Mouse (Mus musculus): Measurements from ENCODE around the gene Gm3005. TPM values are rescaled to one million over a fixed set of nuclear protein-coding genes. Genes with fewer than 3 reads are reported as not detected.
"Not testable (repeated sequence)": the region's sequence is repeated elsewhere in the genome, so short reads cannot be mapped to it uniquely, and the experiment has no call there.

Gene Gm3005
- 9.0 and 9.1 TPM in 2 replicates for polyA plus RNA-seq (2012; rRNA removed)

GRCm38 (mm10) chr14:3427803-3428202 lies at the start of gene Gm3005:
TSS of gene Gm3005 (plus strand) at chr14:3428103.
- not testable (repeated sequence) for DNase-seq (ENCODE audit: low read depth)

- DNase-seq (ENCODE audit: low read depth), result not testable (repeated sequence)
These were observed 33.1 kb upstream of the Gm3005 start, which contains the start of gene Gm10413 for GRCm38 (mm10) chr14:3394793-3395192. TSS of gene Gm10413 (plus strand) at chr14:3395093.

- not testable (repeated sequence) for DNase-seq (ENCODE audit: low read depth)
These were observed 15.6 kb upstream of the Gm3005 start, which contains the start of gene Gm10409 for GRCm38 (mm10) chr14:3412314-3412713. TSS of gene Gm10409 (plus strand) at chr14:3412614.

DNA sequence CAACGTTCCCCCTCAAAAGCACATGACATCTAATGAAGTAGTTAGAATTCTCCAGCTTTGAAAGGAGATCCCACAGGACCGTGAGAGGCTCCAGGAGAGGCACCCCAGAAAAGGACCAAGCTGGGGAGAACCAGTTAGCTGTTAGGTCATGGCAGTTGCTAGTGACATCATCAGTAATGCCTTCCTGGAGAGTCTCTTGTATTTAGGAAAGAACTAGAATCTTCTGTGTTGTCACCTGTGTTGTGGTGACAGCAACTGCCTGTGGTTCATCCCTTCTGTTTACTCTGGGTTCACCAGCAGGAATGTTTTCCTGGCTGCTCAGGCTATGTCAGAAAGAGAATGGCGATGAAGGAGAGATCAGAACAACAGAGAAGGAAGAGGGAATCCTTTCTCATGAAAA lies 21.2 kb downstream of the Gm3005 start, which contains the start of gene Gm10408:
TSS of gene Gm10408 (plus strand) at position 301 of the 400 bp plus-strand sequence.
- not testable (repeated sequence) for DNase-seq (ENCODE audit: low read depth)

DNA sequence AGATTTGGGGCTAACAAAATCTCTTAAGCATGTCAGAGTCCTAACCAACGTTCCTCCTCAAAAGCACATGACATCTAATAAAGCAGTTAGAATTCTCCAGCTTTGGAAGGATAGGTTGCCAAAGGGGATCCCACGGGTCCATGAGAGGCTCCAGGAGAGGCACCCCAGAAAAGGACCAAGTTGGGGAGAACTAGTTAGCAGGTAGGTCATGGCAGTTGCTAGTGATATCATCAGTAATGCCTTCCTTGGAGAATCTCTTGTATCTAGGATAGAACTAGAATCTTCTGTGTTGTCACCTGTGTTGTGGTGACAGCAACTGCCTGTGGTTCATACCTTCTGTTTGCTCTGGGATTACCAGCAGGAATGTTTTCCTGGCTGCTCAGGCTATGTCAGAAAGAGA lies 206.3 kb downstream of the Gm3005 start, which contains the start of gene Gm3012:
TSS of gene Gm3012 (plus strand) at position 301 of the 400 bp plus-strand sequence.
- DNase-seq (ENCODE audit: low read depth), result not testable (repeated sequence)

Other genes with a start within 250 kb of the Gm3005 start
- 0.44 and 0.45 TPM in 2 replicates for gene Gm5795, start 239.8 kb upstream of the Gm3005 start, polyA plus RNA-seq (2012; rRNA removed)
- 9.2 and 11.6 TPM in 2 replicates for gene D830030K20Rik, start 219.6 kb upstream of the Gm3005 start, polyA plus RNA-seq (2012; rRNA removed)
- 0.18 and 0.38 TPM in 2 replicates for gene Gm2956, start 95.5 kb upstream of the Gm3005 start, polyA plus RNA-seq (2012; rRNA removed)
- not detected in 2 replicates for gene Gm10413, start 33.0 kb upstream of the Gm3005 start, polyA plus RNA-seq (2012; rRNA removed)
- 6.1 and 6.5 TPM in 2 replicates for gene Gm10409, start 15.5 kb upstream of the Gm3005 start, polyA plus RNA-seq (2012; rRNA removed)
- gene Gm10408, start 21.3 kb downstream of the Gm3005 start, polyA plus RNA-seq (2012; rRNA removed), result not detected in 2 replicates
- not detected in 2 replicates for gene Gm3012, start 206.4 kb downstream of the Gm3005 start, polyA plus RNA-seq (2012; rRNA removed)
- gene Gm3020, start 223.9 kb downstream of the Gm3005 start, polyA plus RNA-seq (2012; rRNA removed), result 6.1 and 6.5 TPM in 2 replicates